Mouse (Mus musculus) CD4-positive, CD25-positive, alpha-beta regulatory T cell, adult 2 months (primary cell): ENCODE measurements around the gene Ttll3.

Experiments used
- DNase-seq: peaks from one replicate; pipeline ENCODE4 v3.0.0-alpha.2; 2012; ENCODE audit warnings: low read depth, low spot score

Gene Ttll3

GRCm38 (mm10) chr6:113388960-113389359, at the start of gene Ttll3:
TSS of gene Ttll3 (plus strand) at chr6:113389260.
- no peak for DNase-seq

- no peak for DNase-seq
Observed at GRCm38 (mm10) chr6:113341574-113341973, 47.5 kb upstream of the Ttll3 start.

GRCm38 (mm10) chr6:113342297-113342696, 46.8 kb upstream of the Ttll3 start:
- DNase-seq: no peak

GRCm38 (mm10) chr6:113343177-113344092, 45.6 kb upstream of the Ttll3 start, which contains the start of gene Camk1:
TSS of gene Camk1 (minus strand) at chr6:113343984.
- DNase-seq: peak; percentile 36

- DNase-seq: no peak
Observed at GRCm38 (mm10) chr6:113344321-113344720, 44.7 kb upstream of the Ttll3 start.

- no peak for DNase-seq
Observed at GRCm38 (mm10) chr6:113346897-113347296, 42.2 kb upstream of the Ttll3 start.

- no peak for DNase-seq
Observed at GRCm38 (mm10) chr6:113350538-113350937, 38.5 kb upstream of the Ttll3 start.

- DNase-seq: no peak
Observed at GRCm38 (mm10) chr6:113351161-113351560, 37.9 kb upstream of the Ttll3 start.

- DNase-seq: no peak
Observed at GRCm38 (mm10) chr6:113351653-113352052, 37.4 kb upstream of the Ttll3 start.

- no peak for DNase-seq
Observed at GRCm38 (mm10) chr6:113352820-113353219, 36.2 kb upstream of the Ttll3 start.

- no peak for DNase-seq
Observed at GRCm38 (mm10) chr6:113353696-113354095, 35.4 kb upstream of the Ttll3 start.

GRCm38 (mm10) chr6:113361476-113361875, 27.6 kb upstream of the Ttll3 start:
- no peak for DNase-seq

- DNase-seq: no peak
Observed at GRCm38 (mm10) chr6:113362241-113362640, 26.8 kb upstream of the Ttll3 start.

- no peak for DNase-seq
Observed at GRCm38 (mm10) chr6:113364518-113365135, 24.4 kb upstream of the Ttll3 start.

- no peak for DNase-seq
Observed at GRCm38 (mm10) chr6:113366639-113367038, 22.4 kb upstream of the Ttll3 start.

GRCm38 (mm10) chr6:113367574-113367973, 21.5 kb upstream of the Ttll3 start:
- no peak for DNase-seq

GRCm38 (mm10) chr6:113368124-113368523, 20.9 kb upstream of the Ttll3 start:
- DNase-seq: no peak

- DNase-seq: no peak
Observed at GRCm38 (mm10) chr6:113368577-113368976, 20.5 kb upstream of the Ttll3 start.

GRCm38 (mm10) chr6:113370194-113370929, 18.7 kb upstream of the Ttll3 start:
- DNase-seq: no peak

- DNase-seq: no peak
Observed at GRCm38 (mm10) chr6:113373491-113373890, 15.6 kb upstream of the Ttll3 start.

GRCm38 (mm10) chr6:113377172-113377495, 11.9 kb upstream of the Ttll3 start:
- DNase-seq: no peak
